Mouse (Mus musculus) heart, postnatal 0 days (tissue): Measurements from ENCODE around the gene Prr5l. TPM values are rescaled to one million over a fixed set of nuclear protein-coding genes. Genes with fewer than 3 reads are reported as not detected.

Experiments
- ATAC-seq: fragments of 200-750 bp; cut with Nextera tagmentation; 2 replicates; pipeline ENCODE4 v1.8.0; 2017; ENCODE audit warnings: low read depth, moderate number of reproducible peaks, moderate library complexity; ENCODE audit not compliant: insufficient read depth
- DNase-seq: peaks from one replicate; pipeline ENCODE4 v3.0.0-alpha.2; 2016; ENCODE audit warnings: low spot score
- H3K27ac ChIP-seq: fragments of 300-500 bp; sonication (generic); 2 replicates; pipeline ENCODE4 v1.5.1; 2014; ENCODE audit warnings: low read depth, mild to moderate bottlenecking
- H3K27me3 ChIP-seq: fragments of 300-500 bp; sonication (generic); 2 replicates; pipeline ENCODE4 v1.6.1; 2014; ENCODE audit warnings: low read length, mixed read lengths; ENCODE audit not compliant: control insufficient read depth, insufficient read depth
- H3K36me3 ChIP-seq: fragments of 300-500 bp; sonication (generic); replicated peaks from 2 replicates; pipeline ENCODE4 v1.6.1; 2014; ENCODE audit warnings: low read length, mixed read lengths; ENCODE audit not compliant: control insufficient read depth, insufficient read depth
- H3K4me1 ChIP-seq: fragments of 300-500 bp; sonication (generic); 2 replicates; pipeline ENCODE4 v1.6.1; 2014; ENCODE audit warnings: antibody characterized with exemption; ENCODE audit not compliant: control insufficient read depth, insufficient read depth
- H3K4me2 ChIP-seq: fragments of 300-500 bp; sonication (generic); 2 replicates; pipeline ENCODE4 v1.6.1; 2014; ENCODE audit warnings: low read depth, mild to moderate bottlenecking, low read length, moderate library complexity
- H3K4me3 ChIP-seq: fragments of 300-500 bp; sonication (generic); 2 replicates; pipeline ENCODE4 v1.5.1; 2014; ENCODE audit warnings: low read depth, low read length
- H3K9ac ChIP-seq: fragments of 300-500 bp; sonication (generic); replicated peaks from 2 replicates; pipeline ENCODE4 v1.6.1; 2014; ENCODE audit warnings: low read depth, low read length, mixed read lengths
- H3K9me3 ChIP-seq: fragments of 300-500 bp; sonication (generic); replicated peaks from 2 replicates; pipeline ENCODE4 v1.6.1; 2016; ENCODE audit warnings: low read length; ENCODE audit not compliant: control insufficient read depth
- CTCF ChIP-seq: IDR thresholded peaks from 2 replicates; pipeline ENCODE4 v1.5.1; 2016; ENCODE audit warnings: antibody characterized with exemption, control low read depth, low read depth
- EP300 ChIP-seq: IDR thresholded peaks from 2 replicates; pipeline ENCODE4 v1.6.1; 2016; ENCODE audit warnings: antibody characterized with exemption, low read depth
- WGBS: fragments of 180-500 bp; shearing (Covaris S2); extraction: QIAGEN DNeasy Blood & Tissue Kit; methylation state at CpG from one replicate; pipeline ENCODE4 v1.1.7; 2014; 5-methylcytosine and 5-hydroxymethylcytosine counted together
- polyA plus RNA-seq: library from polyadenylated mRNA; unstranded; fragments of >200 nt; fragmentation: Nextera tagmentation; extraction: Ambion mirVana; gene quantifications from 2 replicates; pipeline ENCODE4 v1.2.1, GENCODE M21; 2015
- total RNA-seq: library from RNA; depleted of rRNA; stranded (reverse); fragments of >200 nt; gene quantifications from 2 replicates; pipeline ENCODE4 v1.2.3, GENCODE M21; 2014; ENCODE audit warnings: low replicate concordance

Gene Prr5l
- total and polyA plus RNA-seq, 2 experiments from 2014 or later: 2.9 to 16.1 TPM

GRCm38 (mm10) chr2:101907386-101908022 lies 24.7 kb upstream of the Prr5l start:
- H3K4me3 ChIP-seq: no peak overlapping the region
- H3K4me2 ChIP-seq: no peak overlapping the region
- no peaks in the 10 kb centered on the region for H3K36me3 ChIP-seq
- H3K27ac ChIP-seq: no peak overlapping the region
- no peak for DNase-seq
- H3K4me1 ChIP-seq: no peaks in the 10 kb centered on the region
- no peak for TF ChIP-seq CTCF
- TF ChIP-seq EP300: no peak
- peaks cover 3% of the 10 kb centered on the region; the same call in 1 of the 2 replicates for H3K27me3 ChIP-seq
- no peak overlapping the region for H3K9ac ChIP-seq
- WGBS: 67% methylated on average over 10 of the region's 10 CpGs
- H3K9me3 ChIP-seq: no peaks in the 10 kb centered on the region
- ATAC-seq: no peak

- Histone ChIP-seq H3K36me3 (peaks cover 4% of the 10 kb centered on the region; the same call in 1 of the 2 replicates), H3K4me3 (no peak overlapping the region), H3K27ac (no peak overlapping the region), H3K9me3 (no peaks in the 10 kb centered on the region), H3K27me3 (peaks cover 3% of the 10 kb centered on the region; the same call in 1 of the 2 replicates), H3K4me2 (peak overlapping the region; percentile 50; the same call in 1 of the 2 replicates), H3K9ac (no peak overlapping the region), H3K4me1 (no peaks in the 10 kb centered on the region)
- ATAC-seq: no peak
- DNase-seq: no peak
- 69% methylated on average over 5 of the region's 5 CpGs for WGBS
- no peak for TF ChIP-seq EP300
- no peak for TF ChIP-seq CTCF
Observed at GRCm38 (mm10) chr2:101906379-101906690, 23.5 kb upstream of the Prr5l start.

DNA sequence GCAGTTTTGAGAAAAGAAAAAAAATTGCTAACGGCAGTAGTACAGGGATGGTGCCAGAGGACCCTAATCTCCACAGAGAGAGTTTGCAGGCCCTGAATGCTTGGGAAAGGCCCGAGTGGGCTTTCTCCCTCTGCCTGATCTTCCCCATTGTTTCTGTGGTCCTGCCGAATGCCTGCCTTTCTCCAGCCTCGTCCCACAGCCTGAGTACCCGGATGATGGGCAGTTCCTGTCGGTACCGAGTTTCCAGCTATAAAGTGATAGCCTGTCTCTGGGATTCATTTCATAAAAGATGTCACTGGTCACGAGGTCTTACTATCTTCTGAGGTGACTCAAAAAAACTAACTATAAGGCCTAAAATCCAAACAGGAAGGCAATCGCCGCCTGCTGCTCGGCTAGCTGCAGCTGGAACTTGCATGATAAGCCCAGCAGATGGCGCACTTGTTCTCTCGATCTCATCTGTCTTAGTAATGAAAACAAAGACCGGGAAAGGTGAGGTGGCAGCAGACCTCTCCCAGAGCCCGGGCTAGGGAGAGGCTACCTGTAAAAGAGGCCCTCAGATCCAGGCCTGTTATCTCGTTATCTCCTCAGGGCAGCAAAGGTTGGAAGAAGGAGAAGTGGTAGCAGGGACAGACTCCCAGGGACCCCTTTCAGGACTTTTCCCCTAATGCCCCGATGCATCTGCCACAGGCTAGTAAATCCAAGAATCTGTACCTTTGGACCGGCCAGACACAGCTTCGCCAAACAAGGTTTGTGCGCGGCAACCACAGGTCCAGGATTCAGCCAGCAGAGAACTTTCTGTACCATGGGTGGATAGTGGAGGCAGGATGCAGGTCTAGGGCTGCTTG lies 22.9 kb upstream of the Prr5l start:
- no peaks in the 10 kb centered on the region for H3K4me1 ChIP-seq
- H3K36me3 ChIP-seq: peaks cover 8% of the 10 kb centered on the region; the same call in 1 of the 2 replicates
- no peak overlapping the region for H3K27ac ChIP-seq
- no peak overlapping the region for H3K9ac ChIP-seq
- DNase-seq (peak; percentile 71), ATAC-seq (peak; percentile 56)
- H3K4me3 ChIP-seq: no peak overlapping the region
- H3K4me2 ChIP-seq: peak overlapping the region; percentile 50
- 25% methylated on average over 21 of the region's 21 CpGs for WGBS
- H3K27me3 ChIP-seq: peaks cover 3% of the 10 kb centered on the region; the same call in 1 of the 2 replicates
- peak; percentile 89 for TF ChIP-seq CTCF
- no peak for TF ChIP-seq EP300
- H3K9me3 ChIP-seq: no peaks in the 10 kb centered on the region

DNA sequence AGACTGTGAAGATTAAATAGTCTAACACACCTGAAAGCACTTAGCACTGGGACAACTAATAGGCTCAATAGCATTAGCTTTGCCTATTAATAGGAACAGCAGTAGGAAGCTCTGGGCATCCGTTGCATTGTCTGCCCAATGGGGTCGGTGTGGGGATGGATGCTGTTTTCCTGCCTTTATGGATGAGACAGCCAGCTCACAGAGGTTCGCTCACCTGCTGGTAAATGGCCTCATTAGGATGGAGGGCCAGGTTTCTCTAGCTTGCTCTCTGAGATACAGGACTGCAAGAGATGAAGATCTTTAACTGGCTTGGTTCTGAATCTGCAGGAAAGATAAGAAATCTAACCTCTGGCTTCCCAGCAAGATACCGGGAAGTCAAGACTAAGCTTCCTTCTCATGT lies 19.4 kb upstream of the Prr5l start:
- no peak for ATAC-seq
- no peak overlapping the region for H3K27ac ChIP-seq
- peaks cover 3% of the 10 kb centered on the region; the same call in 1 of the 2 replicates for H3K27me3 ChIP-seq
- H3K4me3 ChIP-seq: no peak overlapping the region
- no peak for DNase-seq
- no peak overlapping the region for H3K4me2 ChIP-seq
- H3K9ac ChIP-seq: no peak overlapping the region
- 81% methylated on average over 4 of the region's 4 CpGs for WGBS
- H3K9me3 ChIP-seq: no peaks in the 10 kb centered on the region
- TF ChIP-seq EP300 (no peak), CTCF (no peak)
- H3K4me1 ChIP-seq: no peaks in the 10 kb centered on the region
- H3K36me3 ChIP-seq: peaks cover 27% of the 10 kb centered on the region; the same call in 1 of the 2 replicates

- H3K4me3 ChIP-seq: no peak overlapping the region
- TF ChIP-seq CTCF (no peak), EP300 (no peak)
- no peak overlapping the region for H3K4me2 ChIP-seq
- no peak overlapping the region for H3K9ac ChIP-seq
- peaks cover 46% of the 10 kb centered on the region for H3K36me3 ChIP-seq
- H3K9me3 ChIP-seq: no peaks in the 10 kb centered on the region
- no peak for ATAC-seq
- 83% methylated on average over 10 of the region's 10 CpGs for WGBS
- DNase-seq: no peak
- no peaks in the 10 kb centered on the region for H3K4me1 ChIP-seq
- no peaks in the 10 kb centered on the region for H3K27me3 ChIP-seq
- no peak overlapping the region for H3K27ac ChIP-seq
Observed at GRCm38 (mm10) chr2:101896425-101897204, 13.8 kb upstream of the Prr5l start.
